Mouse (Mus musculus) CH12.LX (cell line): Measurements from ENCODE around the gene Slc9a2. TPM values are rescaled to one million over a fixed set of nuclear protein-coding genes. Genes with fewer than 3 reads are reported as not detected.

Source experiments
- DNase-seq: peaks from one replicate; pipeline ENCODE4 v3.0.0-alpha.2; 2013; ENCODE audit errors: extremely low read depth
- H3K27ac ChIP-seq: 2 replicates; pipeline ENCODE4 v1.5.1; 2012; ENCODE audit warnings: low read depth, mild to moderate bottlenecking, control low read depth, moderate library complexity; ENCODE audit not compliant: insufficient read depth
- H3K27me3 ChIP-seq: replicated peaks from 2 replicates; pipeline ENCODE3; 2012; ENCODE audit warnings: inconsistent platforms
- H3K36me3 ChIP-seq, 2 experiments: replicated peaks in 1 of 2; 2 replicates each; pipeline versions ENCODE3 to v1.6.1; 2012; ENCODE audit warnings: inconsistent platforms in 1 of 2, low read length in 1 of 2, mild to moderate bottlenecking in 1 of 2, mixed read lengths in 1 of 2, moderate library complexity in 1 of 2; ENCODE audit not compliant: control insufficient read depth in 1 of 2, insufficient read depth in 1 of 2
- H3K4me1 ChIP-seq, 2 experiments: 2 replicates each; pipeline ENCODE4 v1.6.1; 2012; ENCODE audit warnings: inconsistent platforms in 1 of 2, moderate library complexity in 1 of 2; ENCODE audit not compliant: insufficient read depth in 2 of 2, control insufficient read depth in 1 of 2
- H3K4me2 ChIP-seq: 2 replicates; pipeline ENCODE4 v1.6.1; 2012; ENCODE audit warnings: low read depth, mild to moderate bottlenecking, control low read depth; ENCODE audit not compliant: poor library complexity, insufficient read depth, severe bottlenecking
- H3K4me3 ChIP-seq, 3 experiments: fragments of 150-350 bp in 1 of 3; sonication (generic) in 1 of 3; replicated peaks in 1 of 3; 2 replicates each; pipeline versions ENCODE3 to v1.5.1; 2011 to 2012; ENCODE audit warnings: low read depth in 2 of 3, low read length in 2 of 3, mild to moderate bottlenecking in 2 of 3, moderate library complexity in 2 of 3, control low read depth in 1 of 3, improper control_type of control experiment in 1 of 3, inconsistent platforms in 1 of 3, mixed read lengths in 1 of 3; ENCODE audit not compliant: poor library complexity in 1 of 3
- H3K79me2 ChIP-seq: replicated peaks from 2 replicates; pipeline ENCODE4 v1.6.1; 2012; ENCODE audit warnings: mild to moderate bottlenecking, moderate library complexity; ENCODE audit not compliant: control insufficient read depth, poor library complexity, insufficient read depth, severe bottlenecking; ENCODE audit errors: extremely low read depth
- H3K9ac ChIP-seq: 2 replicates; pipeline ENCODE4 v1.6.1; 2012; ENCODE audit warnings: low read depth, mild to moderate bottlenecking, control low read depth, moderate library complexity; ENCODE audit not compliant: insufficient read depth
- H3K9me3 ChIP-seq: replicated peaks from 2 replicates; pipeline ENCODE3; 2012; ENCODE audit warnings: low read length, inconsistent platforms, mixed read lengths
- BHLHE40 ChIP-seq: IDR thresholded peaks from 2 replicates; pipeline ENCODE4 v1.6.1; 2011; ENCODE audit warnings: mild to moderate bottlenecking, low read depth, low read length, improper control_type of control experiment
- CHD1 ChIP-seq: IDR thresholded peaks from 2 replicates; pipeline ENCODE4 v1.6.1; 2012; ENCODE audit warnings: low read depth, low read length, improper control_type of control experiment, inconsistent platforms
- CHD2 ChIP-seq: IDR thresholded peaks from 2 replicates; pipeline ENCODE4 v1.6.1; 2011; ENCODE audit warnings: low read length, improper control_type of control experiment
- CTCF ChIP-seq, 2 experiments: IDR thresholded peaks in 1 of 2; conservative IDR thresholded peaks in 1 of 2; 2 replicates each; pipeline ENCODE4 v1.5.1; 2011 to 2012; ENCODE audit warnings: low read depth in 2 of 2, low read length in 2 of 2, improper control_type of control experiment in 1 of 2, inconsistent platforms in 1 of 2, mild to moderate bottlenecking in 1 of 2, moderate library complexity in 1 of 2
- E2F4 ChIP-seq: IDR thresholded peaks from 2 replicates; pipeline ENCODE4 v1.6.1; 2011; ENCODE audit warnings: low read depth, low read length, improper control_type of control experiment; ENCODE audit not compliant: insufficient replicate concordance
- ELF1 ChIP-seq: IDR thresholded peaks from 2 replicates; pipeline ENCODE4 v1.6.1; 2014; ENCODE audit warnings: low read depth, mild to moderate bottlenecking, inconsistent platforms, low read length, improper control_type of control experiment
- EP300 ChIP-seq: IDR thresholded peaks from 2 replicates; pipeline ENCODE4 v1.6.1; 2011; ENCODE audit warnings: low read length, improper control_type of control experiment
- ETS1 ChIP-seq: conservative IDR thresholded peaks from 2 replicates; pipeline ENCODE4 v1.6.1; 2012; ENCODE audit warnings: low read depth, mild to moderate bottlenecking, inconsistent platforms, low read length, improper control_type of control experiment, moderate library complexity
- GABPA ChIP-seq: IDR thresholded peaks from 2 replicates; pipeline ENCODE4 v1.6.1; 2012; ENCODE audit warnings: low read depth, low read length, improper control_type of control experiment, inconsistent platforms; ENCODE audit not compliant: insufficient replicate concordance
- HCFC1 ChIP-seq: IDR thresholded peaks from 2 replicates; pipeline ENCODE4 v1.6.1; 2012; ENCODE audit warnings: low read depth, mild to moderate bottlenecking, inconsistent platforms, low read length, improper control_type of control experiment
- IRF4 ChIP-seq: IDR thresholded peaks from 2 replicates; pipeline ENCODE4 v1.6.1; 2014; ENCODE audit warnings: low read depth, mild to moderate bottlenecking, inconsistent platforms, low read length, improper control_type of control experiment
- JUN ChIP-seq: IDR thresholded peaks from 2 replicates; pipeline ENCODE4 v1.6.1; 2011; ENCODE audit warnings: low read depth, mild to moderate bottlenecking, low read length, improper control_type of control experiment, moderate library complexity; ENCODE audit not compliant: insufficient read depth
- MAX ChIP-seq: IDR thresholded peaks from 2 replicates; pipeline ENCODE4 v1.6.1; 2011; ENCODE audit warnings: low read length, improper control_type of control experiment
- MEF2A ChIP-seq: IDR thresholded peaks from 2 replicates; pipeline ENCODE4 v1.6.1; 2014; ENCODE audit warnings: low read depth, mild to moderate bottlenecking, inconsistent platforms, low read length, improper control_type of control experiment, borderline replicate concordance
- MXI1 ChIP-seq: IDR thresholded peaks from 2 replicates; pipeline ENCODE4 v1.6.1; 2011; ENCODE audit warnings: mild to moderate bottlenecking, low read depth, low read length, improper control_type of control experiment
- MYC ChIP-seq: IDR thresholded peaks from 2 replicates; pipeline ENCODE4 v1.6.1; 2011; ENCODE audit warnings: low read depth, mild to moderate bottlenecking, improper control_type of control experiment, low read length
- NELFE ChIP-seq: IDR thresholded peaks from 2 replicates; pipeline ENCODE4 v1.6.1; 2011; ENCODE audit warnings: low read depth, low read length, improper control_type of control experiment
- POLR2A ChIP-seq: IDR thresholded peaks from 2 replicates; pipeline ENCODE4 v1.6.1; 2011; ENCODE audit warnings: low read depth, mild to moderate bottlenecking, improper control_type of control experiment, low read length
- POLR2AphosphoS2 ChIP-seq: IDR thresholded peaks from 2 replicates; pipeline ENCODE4 v1.6.1; 2011; ENCODE audit warnings: low read depth, low read length, improper control_type of control experiment
- RAD21 ChIP-seq: IDR thresholded peaks from 2 replicates; pipeline ENCODE4 v1.6.1; 2011; ENCODE audit warnings: low read depth, mild to moderate bottlenecking, low read length, improper control_type of control experiment, moderate library complexity
- RCOR1 ChIP-seq: conservative IDR thresholded peaks from 2 replicates; pipeline ENCODE4 v1.6.1; 2012; ENCODE audit warnings: low read depth, mild to moderate bottlenecking, inconsistent platforms, low read length, improper control_type of control experiment
- SMC3 ChIP-seq: IDR thresholded peaks from 2 replicates; pipeline ENCODE4 v1.6.1; 2011; ENCODE audit warnings: low read depth, low read length, improper control_type of control experiment
- TCF12 ChIP-seq: IDR thresholded peaks from 2 replicates; pipeline ENCODE4 v1.6.1; 2014; ENCODE audit warnings: low read depth, mild to moderate bottlenecking, inconsistent platforms, low read length, improper control_type of control experiment
- UBTF ChIP-seq: IDR thresholded peaks from 2 replicates; pipeline ENCODE4 v1.6.1; 2012; ENCODE audit warnings: low read depth, mild to moderate bottlenecking, inconsistent platforms, low read length, improper control_type of control experiment, moderate library complexity
- USF2 ChIP-seq: conservative IDR thresholded peaks from 2 replicates; pipeline ENCODE4 v1.6.1; 2011; ENCODE audit warnings: low read depth, low read length, improper control_type of control experiment
- ZKSCAN1 ChIP-seq: IDR thresholded peaks from 2 replicates; pipeline ENCODE4 v1.6.1; 2012; ENCODE audit warnings: low read depth, inconsistent platforms, low read length, improper control_type of control experiment, borderline replicate concordance
- ZMIZ1 ChIP-seq: IDR thresholded peaks from 2 replicates; pipeline ENCODE4 v1.6.1; 2012; ENCODE audit warnings: low read depth, mild to moderate bottlenecking, inconsistent platforms, low read length, improper control_type of control experiment
- dilution Hi-C: fragments of 300-500 bp; cut with MboI; formaldehyde crosslinking; loops from 2 replicates; pipeline ENCODE4 v1.14.3; 2020; ENCODE audit warnings: low sequenced_read_pairs; ENCODE audit not compliant: extremely low pct_unique_long_range_greater_than_20kb, extremely low pct_ligation_motif_present
- in situ Hi-C: fragments of 300-500 bp; cut with MboI; formaldehyde crosslinking; loops from 3 replicates; pipeline ENCODE4 v1.14.3; 2019; ENCODE audit warnings: low sequenced_read_pairs, low pct_ligation_motif_present, low pct_unique_long_range_greater_than_20kb, mixed read lengths
- polyA plus RNA-seq: library from polyadenylated mRNA; unstranded; fragments of >175 nt; gene quantifications from 2 replicates; pipeline ENCODE4 v1.2.1, GENCODE M21; 2012; ENCODE audit warnings: low read depth; ENCODE audit not compliant: insufficient read length
- total RNA-seq, 2 experiments: library from RNA; depleted of rRNA; stranded (reverse); fragments of 300-350 nt in 1 of 2; fragments of >200 nt in 1 of 2; gene quantifications; 2 replicates each; pipeline ENCODE4 v1.2.3; 2012 to 2014

The Slc9a2 gene
- total and polyA plus RNA-seq, 3 experiments, result not detected

DNA sequence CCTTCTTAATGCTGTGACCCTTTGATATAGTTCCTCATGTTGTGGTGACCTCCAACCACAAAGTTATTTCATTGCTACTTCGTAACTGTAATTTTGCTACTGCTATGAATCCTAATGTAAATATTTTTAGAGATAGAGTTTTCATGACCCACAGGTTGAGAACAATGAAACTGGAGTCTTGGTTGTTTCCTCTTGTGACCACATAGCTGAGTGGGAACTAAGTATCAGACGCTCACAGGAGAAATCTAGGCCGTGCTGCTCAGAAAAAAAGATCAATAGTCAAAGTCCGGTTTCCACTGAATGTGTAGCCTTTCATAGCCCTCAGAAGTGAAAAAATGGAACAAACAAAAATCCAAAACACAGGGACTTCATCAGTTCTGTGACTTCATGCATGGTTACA is 24.7 kb downstream of the Slc9a2 start:
- Histone ChIP-seq H3K4me1 (no peaks in the 10 kb centered on the region), H3K36me3 (no peaks in the 10 kb centered on the region), H3K27ac (no peak overlapping the region), H3K79me2 (no peaks in the 10 kb centered on the region), H3K4me3 (no peak overlapping the region), H3K27me3 (no peaks in the 10 kb centered on the region), H3K4me2 (no peak overlapping the region), H3K9me3 (no peaks in the 10 kb centered on the region), H3K9ac (no peak overlapping the region)
- TF ChIP-seq TCF12 (no peak), POLR2AphosphoS2 (no peak), SMC3 (no peak), MYC (no peak), RCOR1 (no peak), POLR2A (no peak), HCFC1 (no peak), RAD21 (no peak), EP300 (no peak), BHLHE40 (no peak), USF2 (no peak), UBTF (no peak), MAX (no peak), GABPA (no peak), NELFE (no peak)
- dilution Hi-C loops (no loop called here), in situ Hi-C loops (no loop called here)
- no peak for DNase-seq

DNA sequence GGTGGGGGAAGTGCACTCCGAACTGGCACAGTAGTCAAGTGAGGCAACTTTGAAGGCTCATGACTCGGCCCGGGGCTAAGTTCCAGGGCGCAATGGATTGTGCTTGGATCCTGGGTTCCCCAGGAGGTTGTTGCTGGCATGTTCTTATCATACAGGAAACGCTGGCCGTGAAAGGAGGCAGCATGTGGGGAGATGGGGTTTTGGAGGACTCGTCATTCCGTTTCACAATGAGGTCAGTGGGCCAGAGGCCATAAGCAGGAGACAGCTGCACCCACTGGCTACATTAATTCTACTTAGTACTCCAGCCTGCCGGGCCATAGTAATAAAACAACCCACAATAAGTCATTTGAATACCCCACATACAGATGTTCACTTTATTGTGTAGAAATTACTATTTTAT is 34.6 kb downstream of the Slc9a2 start:
- dilution Hi-C loops (no loop called here), in situ Hi-C loops (no loop called here)
- Histone ChIP-seq H3K27me3 (no peaks in the 10 kb centered on the region), H3K9ac (no peak overlapping the region), H3K4me1 (no peaks in the 10 kb centered on the region), H3K27ac (no peak overlapping the region), H3K4me2 (no peak overlapping the region), H3K36me3 (no peaks in the 10 kb centered on the region), H3K4me3 (no peak overlapping the region), H3K9me3 (peaks cover 8% of the 10 kb centered on the region), H3K79me2 (no peaks in the 10 kb centered on the region)
- TF ChIP-seq E2F4 (no peak), ETS1 (no peak), MXI1 (no peak), UBTF (no peak), ZKSCAN1 (no peak), JUN (no peak), IRF4 (no peak), NELFE (no peak), BHLHE40 (no peak), CHD2 (no peak), CTCF (conservative IDR thresholded peaks at IDR 0.05 in 1 of 2, IDR thresholded peaks at IDR 0.05 in 1 of 2; ENCODE audit: low read depth in 2 of 2, low read length in 2 of 2) (no peak), ZMIZ1 (no peak), MAX (no peak), RAD21 (no peak), MEF2A (no peak), EP300 (no peak), CHD1 (no peak), ELF1 (no peak), POLR2AphosphoS2 (no peak)
- no peak for DNase-seq
